Mouse (Mus musculus) limb, embryonic 14.5 days (tissue): ENCODE data around the gene Pnpla2. TPM values are rescaled to one million over a fixed set of nuclear protein-coding genes. Genes with fewer than 3 reads are reported as not detected.
A peak's percentile ranks its signal among the peaks of the same experiment; 100 is the strongest.

Source experiments
- ATAC-seq: fragments of 200-750 bp; cut with Nextera tagmentation; 2 replicates; pipeline ENCODE4 v1.8.0; 2017; ENCODE audit warnings: low read depth, moderate number of reproducible peaks, moderate TSS enrichment; ENCODE audit not compliant: low FRiP score
- DNase-seq: peaks from one replicate; pipeline ENCODE4 v3.0.0-alpha.2; 2015; ENCODE audit warnings: low spot score
- H3K27ac ChIP-seq: fragments of 300-500 bp; sonication (generic); replicated peaks from 2 replicates; pipeline ENCODE4 v1.5.1; 2014; ENCODE audit warnings: low read depth, mild to moderate bottlenecking, low read length, moderate library complexity, mixed read lengths
- H3K27me3 ChIP-seq: fragments of 300-500 bp; sonication (generic); 2 replicates; pipeline ENCODE4 v1.6.1; 2014; ENCODE audit warnings: low read length, mixed read lengths; ENCODE audit not compliant: control insufficient read depth, insufficient read depth
- H3K36me3 ChIP-seq: fragments of 300-500 bp; sonication (generic); 2 replicates; pipeline ENCODE4 v1.6.1; 2014; ENCODE audit warnings: mild to moderate bottlenecking, low read length, moderate library complexity, mixed read lengths; ENCODE audit not compliant: control insufficient read depth, insufficient read depth
- H3K4me1 ChIP-seq: fragments of 300-500 bp; sonication (generic); 2 replicates; pipeline ENCODE4 v1.6.1; 2014; ENCODE audit warnings: antibody characterized with exemption, low read length, mixed read lengths; ENCODE audit not compliant: control insufficient read depth, insufficient read depth
- H3K4me2 ChIP-seq: fragments of 300-500 bp; sonication (generic); replicated peaks from 2 replicates; pipeline ENCODE4 v1.6.1; 2014; ENCODE audit warnings: low read depth, mild to moderate bottlenecking, low read length, moderate library complexity; ENCODE audit not compliant: severe bottlenecking
- H3K4me3 ChIP-seq: fragments of 300-500 bp; sonication (generic); replicated peaks from 2 replicates; pipeline ENCODE4 v1.5.1; 2014; ENCODE audit warnings: low read length
- H3K9ac ChIP-seq: fragments of 300-500 bp; sonication (generic); 2 replicates; pipeline ENCODE4 v1.6.1; 2014; ENCODE audit warnings: mild to moderate bottlenecking, low read depth, low read length, moderate library complexity; ENCODE audit not compliant: severe bottlenecking
- H3K9me3 ChIP-seq: fragments of 300-500 bp; sonication (generic); 2 replicates; pipeline ENCODE4 v1.6.1; 2016; ENCODE audit warnings: low read length; ENCODE audit not compliant: control insufficient read depth
- POLR2A ChIP-seq: fragments of 200-500 bp; IDR thresholded peaks from 2 replicates; pipeline ENCODE4 v1.8.0; 2012; ENCODE audit warnings: inconsistent platforms, mild to moderate bottlenecking, moderate library complexity, borderline replicate concordance; ENCODE audit not compliant: insufficient read depth, insufficient read length; ENCODE audit errors: extremely low read depth
- WGBS: fragments of 180-500 bp; shearing (Covaris S2); extraction: QIAGEN DNeasy Blood & Tissue Kit; methylation state at CpG from one replicate; pipeline ENCODE4 v1.1.7; 2014; 5-methylcytosine and 5-hydroxymethylcytosine counted together
- polyA plus RNA-seq, 2 experiments: library from polyadenylated mRNA; depleted of rRNA in 1 of 2; stranded (reverse) in 1 of 2; unstranded in 1 of 2; fragments of >200 nt; fragmentation: Nextera tagmentation in 1 of 2; extraction: Ambion mirVana in 1 of 2; gene quantifications; 2 replicates each; pipeline versions ENCODE4 v1.2.1 to v1.2.3; 2012 to 2014

Pnpla2 gene
- polyA plus RNA-seq, 2 experiments = 14.5 to 14.8 TPM

GRCm38 (mm10) chr7:141482531-141483024, 27.6 kb downstream of the Pnpla2 start:
- Histone ChIP-seq H3K4me3 (peak overlapping the region; percentile 56), H3K27me3 (peaks cover 7% of the 10 kb centered on the region; the same call in 1 of the 2 replicates), H3K27ac (no peak overlapping the region), H3K9me3 (no peaks in the 10 kb centered on the region), H3K36me3 (no peaks in the 10 kb centered on the region), H3K4me2 (peak overlapping the region; percentile 96), H3K4me1 (peaks cover 25% of the 10 kb centered on the region), H3K9ac (peak overlapping the region; percentile 50; the same call in 1 of the 2 replicates)
- ATAC-seq (no peak), DNase-seq (no peak)
- TF ChIP-seq POLR2A = no peak
- 10% methylated on average over 11 of the region's 11 CpGs for WGBS

GRCm38 (mm10) chr7:141483114-141483653, 28.2 kb downstream of the Pnpla2 start:
- H3K4me1 ChIP-seq = peaks cover 20% of the 10 kb centered on the region
- no peak overlapping the region for H3K9ac ChIP-seq
- no peaks in the 10 kb centered on the region for H3K36me3 ChIP-seq
- H3K27me3 ChIP-seq = peaks cover 7% of the 10 kb centered on the region; the same call in 1 of the 2 replicates
- no peak overlapping the region for H3K4me2 ChIP-seq
- no peak overlapping the region for H3K4me3 ChIP-seq
- no peak overlapping the region for H3K27ac ChIP-seq
- ATAC-seq = no peak
- DNase-seq = no peak
- no peaks in the 10 kb centered on the region for H3K9me3 ChIP-seq
- no peak for TF ChIP-seq POLR2A
- 81% methylated on average over 5 of the region's 6 CpGs for WGBS

- H3K27me3 ChIP-seq = peaks cover 7% of the 10 kb centered on the region; the same call in 1 of the 2 replicates
These were observed 29.5 kb downstream of the Pnpla2 start for GRCm38 (mm10) chr7:141484186-141485120.

GRCm38 (mm10) chr7:141485186-141485585, 30.2 kb downstream of the Pnpla2 start:
- H3K4me2 ChIP-seq = no peak overlapping the region
- 49% methylated on average over 2 of the region's 2 CpGs for WGBS
- TF ChIP-seq POLR2A = no peak
- H3K9ac ChIP-seq = no peak overlapping the region
- H3K27me3 ChIP-seq = peaks cover 7% of the 10 kb centered on the region; the same call in 1 of the 2 replicates
- peaks cover 20% of the 10 kb centered on the region for H3K4me1 ChIP-seq
- H3K27ac ChIP-seq = no peak overlapping the region
- no peaks in the 10 kb centered on the region for H3K9me3 ChIP-seq
- no peak overlapping the region for H3K4me3 ChIP-seq
- H3K36me3 ChIP-seq = no peaks in the 10 kb centered on the region
- ATAC-seq = no peak
- no peak for DNase-seq

More at GRCm38 (mm10) chr7:141484186-141485120, 29.5 kb downstream of the Pnpla2 start:
- Histone ChIP-seq H3K4me1 (peaks cover 20% of the 10 kb centered on the region), H3K9ac (no peak overlapping the region), H3K9me3 (no peaks in the 10 kb centered on the region), H3K36me3 (no peaks in the 10 kb centered on the region), H3K27ac (no peak overlapping the region), H3K4me2 (no peak overlapping the region), H3K4me3 (no peak overlapping the region)
- 58% methylated on average over 4 of the region's 5 CpGs for WGBS
- DNase-seq (no peak), ATAC-seq (no peak)
- TF ChIP-seq POLR2A = no peak

- no peak for TF ChIP-seq POLR2A
- Histone ChIP-seq H3K9ac (no peak overlapping the region), H3K4me1 (peaks cover 20% of the 10 kb centered on the region), H3K9me3 (no peaks in the 10 kb centered on the region), H3K36me3 (peaks cover 1% of the 10 kb centered on the region; the same call in 1 of the 2 replicates), H3K27me3 (peaks cover 7% of the 10 kb centered on the region; the same call in 1 of the 2 replicates), H3K4me2 (no peak overlapping the region), H3K27ac (no peak overlapping the region), H3K4me3 (no peak overlapping the region)
- no peak for ATAC-seq
- 73% methylated on average over 2 of the region's 2 CpGs for WGBS
- no peak for DNase-seq
These were observed 30.6 kb downstream of the Pnpla2 start for GRCm38 (mm10) chr7:141485606-141486005.
